Mouse (Mus musculus) layer of hippocampus, adult 9-11 months (tissue): Measurements from ENCODE around the gene Ank3.

Source experiments
- DNase-seq: peaks from one replicate; pipeline ENCODE4 v3.0.0; 2022

Ank3 gene

DNA sequence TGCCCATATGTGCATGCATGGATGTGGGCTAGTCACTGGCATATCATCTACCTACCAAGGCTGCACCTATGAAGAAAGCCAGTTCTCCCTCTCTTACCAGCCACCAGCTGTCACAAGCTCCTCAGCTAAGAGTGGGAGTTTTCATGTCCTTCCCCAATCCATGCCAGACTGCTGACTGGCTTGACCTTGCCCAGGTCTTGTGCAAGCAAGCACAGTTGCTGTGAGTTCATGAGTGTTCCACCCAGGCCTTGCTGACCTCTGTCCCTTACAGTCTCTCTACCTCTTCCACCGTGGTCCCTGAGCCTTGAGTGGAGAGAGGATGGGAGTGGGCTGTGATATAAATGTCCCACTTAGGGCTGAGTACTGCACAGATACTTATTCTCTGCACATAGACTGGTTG lies 287.8 kb downstream of the Ank3 start:
- no peak for DNase-seq

DNA sequence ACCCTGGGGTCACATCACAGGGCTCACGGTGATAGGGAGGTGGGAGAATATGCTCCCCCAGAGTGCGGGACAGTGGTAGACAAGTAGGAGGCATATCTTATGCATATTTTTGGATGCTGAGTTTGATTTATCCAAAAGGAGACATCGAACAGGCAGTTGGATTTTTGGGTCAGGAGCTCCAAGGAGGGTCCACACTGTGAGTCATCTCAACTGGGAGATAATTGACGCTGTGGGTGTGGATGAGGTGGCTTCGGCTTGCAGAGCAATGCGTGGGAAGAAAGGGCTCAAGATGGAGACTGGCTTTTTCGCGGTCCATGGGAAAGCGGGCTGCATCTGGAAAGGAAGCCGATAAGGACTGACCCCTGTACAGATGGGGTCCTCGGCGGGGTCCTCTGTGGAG lies 290.5 kb downstream of the Ank3 start:
- DNase-seq: no peak

DNA sequence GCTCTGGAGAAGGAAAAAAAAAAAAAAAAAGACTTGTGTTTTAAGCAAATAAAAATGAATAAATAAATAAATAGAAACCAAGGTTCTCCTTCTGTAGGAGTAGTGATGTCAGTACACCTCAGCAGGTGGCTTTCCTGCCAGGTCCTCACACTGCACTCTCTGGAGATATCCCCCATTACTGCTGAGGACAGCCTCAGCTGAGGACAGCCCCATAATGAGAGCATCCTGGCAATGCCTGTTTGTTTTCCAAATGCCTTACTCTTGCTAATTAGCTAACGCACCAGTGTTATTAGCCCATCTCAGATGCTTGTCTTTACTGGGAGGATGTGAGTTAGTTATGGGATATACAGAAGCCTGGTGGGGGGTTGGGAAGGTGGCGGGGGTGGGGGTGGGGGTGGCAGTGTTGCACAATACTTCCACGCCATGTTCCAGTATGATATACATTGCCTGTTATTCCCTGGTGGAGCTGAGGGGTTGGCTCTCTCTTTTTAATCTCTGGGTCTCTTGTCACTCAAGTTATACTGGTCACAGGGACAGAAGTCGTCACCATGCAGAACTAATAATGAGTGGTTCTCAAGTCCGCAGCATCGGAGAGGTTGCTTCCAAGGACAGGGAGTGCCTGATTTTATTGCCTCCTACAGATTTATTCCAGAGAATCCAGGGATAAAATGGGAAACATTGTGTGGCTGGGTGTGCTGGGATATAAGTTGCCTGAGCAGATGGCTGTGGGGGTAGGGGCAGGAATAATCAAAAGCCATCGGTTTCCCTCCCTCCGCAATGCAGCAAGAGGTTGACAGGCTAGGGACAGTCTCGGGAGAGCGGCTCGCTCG lies 291.8 kb downstream of the Ank3 start:
- DNase-seq: peak; percentile 72

DNA sequence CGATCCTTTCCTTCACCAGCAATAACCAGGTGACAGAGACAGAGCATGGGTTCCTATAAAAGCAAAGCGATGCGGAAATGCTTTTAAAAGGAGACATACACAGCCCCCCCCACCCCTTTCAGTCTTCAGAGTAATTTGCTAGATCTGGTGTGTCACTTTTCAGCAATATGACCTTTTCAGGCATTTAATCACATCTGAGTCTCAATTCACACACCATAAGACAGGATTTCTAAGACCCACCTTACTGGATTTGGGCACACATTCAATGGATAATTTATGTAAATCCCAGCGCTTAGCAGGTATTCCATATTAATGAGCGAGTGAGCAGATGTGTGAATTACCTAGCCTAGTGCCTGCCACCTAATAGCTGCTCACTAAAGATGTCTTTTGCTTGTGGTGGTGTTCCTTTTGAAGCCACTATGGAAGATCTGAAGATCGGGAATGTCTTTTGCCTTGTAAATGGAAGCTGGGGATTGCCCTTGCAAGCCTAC lies 292.4 kb downstream of the Ank3 start:
- DNase-seq: no peak

GRCm38 (mm10) chr10:69696019-69696418 lies 297.4 kb downstream of the Ank3 start:
- DNase-seq: no peak

- no peak for DNase-seq
These were observed 300.1 kb downstream of the Ank3 start for GRCm38 (mm10) chr10:69698699-69699098.

DNA sequence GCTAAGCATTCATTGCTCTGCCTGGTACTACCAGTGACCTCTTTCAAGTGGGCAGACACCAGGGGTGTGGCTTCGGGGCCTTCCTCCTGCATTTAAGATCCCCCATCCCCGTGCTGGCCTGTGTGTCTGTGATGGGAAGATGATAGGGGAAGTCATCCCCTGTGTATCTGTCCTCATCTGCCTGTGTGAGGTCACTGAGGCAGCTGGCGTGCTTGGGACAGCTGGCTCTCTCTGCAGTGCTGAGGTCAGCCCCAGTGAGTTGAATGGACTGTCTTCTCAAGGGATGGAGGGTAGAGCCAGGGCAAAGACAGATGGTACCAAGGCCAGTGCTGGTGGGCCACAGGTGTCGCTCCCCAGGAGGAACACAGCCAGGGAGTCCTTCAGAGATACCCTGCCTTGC lies 302.7 kb downstream of the Ank3 start:
- DNase-seq: peak; percentile 79

DNA sequence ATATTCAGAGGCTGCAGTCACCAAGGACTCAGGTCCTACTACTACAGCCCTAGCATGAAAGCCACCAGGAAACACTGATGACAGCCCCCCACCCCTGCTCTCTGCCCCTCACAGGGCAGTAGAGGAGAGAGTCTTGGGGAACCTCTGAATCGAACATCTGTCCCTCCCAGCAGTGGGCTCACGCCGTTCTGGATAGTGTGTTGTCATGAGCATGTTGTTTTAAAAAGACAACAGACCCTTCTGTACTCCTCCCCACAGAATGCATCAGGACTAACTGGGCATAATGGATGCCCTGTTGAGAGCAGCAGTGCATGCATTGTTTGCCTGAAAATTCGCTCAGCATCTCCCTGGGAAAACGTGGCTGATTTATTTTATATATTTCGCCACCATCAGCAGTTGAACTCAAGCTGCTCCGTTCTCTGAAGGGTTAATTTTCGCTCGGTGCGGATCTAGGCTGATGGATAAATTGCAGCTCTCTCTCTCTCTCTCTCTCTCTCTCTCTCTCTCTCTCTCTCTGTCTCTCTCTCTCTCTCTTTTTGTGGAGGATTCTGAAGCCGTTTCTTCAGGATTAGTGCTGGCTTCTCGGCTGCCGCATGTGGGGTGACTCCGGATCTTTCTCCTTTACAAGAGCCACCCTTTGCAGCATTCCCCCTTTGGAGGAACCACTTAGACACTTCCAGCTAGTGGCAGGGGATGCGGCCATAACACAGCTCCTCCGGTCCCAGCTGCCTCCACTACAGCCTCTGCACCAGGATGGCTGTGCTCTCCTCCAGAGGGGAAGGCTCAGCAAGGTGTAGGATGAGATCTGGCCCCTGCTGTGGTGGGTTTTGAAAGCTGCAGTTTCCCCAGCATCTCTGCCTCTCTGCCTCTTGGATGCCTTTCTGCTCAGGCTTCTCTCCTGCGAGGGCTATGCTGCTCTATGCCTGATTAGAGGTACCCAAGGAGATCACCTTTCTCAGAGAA lies 307.5 kb downstream of the Ank3 start:
- DNase-seq: peak; percentile 48

DNA sequence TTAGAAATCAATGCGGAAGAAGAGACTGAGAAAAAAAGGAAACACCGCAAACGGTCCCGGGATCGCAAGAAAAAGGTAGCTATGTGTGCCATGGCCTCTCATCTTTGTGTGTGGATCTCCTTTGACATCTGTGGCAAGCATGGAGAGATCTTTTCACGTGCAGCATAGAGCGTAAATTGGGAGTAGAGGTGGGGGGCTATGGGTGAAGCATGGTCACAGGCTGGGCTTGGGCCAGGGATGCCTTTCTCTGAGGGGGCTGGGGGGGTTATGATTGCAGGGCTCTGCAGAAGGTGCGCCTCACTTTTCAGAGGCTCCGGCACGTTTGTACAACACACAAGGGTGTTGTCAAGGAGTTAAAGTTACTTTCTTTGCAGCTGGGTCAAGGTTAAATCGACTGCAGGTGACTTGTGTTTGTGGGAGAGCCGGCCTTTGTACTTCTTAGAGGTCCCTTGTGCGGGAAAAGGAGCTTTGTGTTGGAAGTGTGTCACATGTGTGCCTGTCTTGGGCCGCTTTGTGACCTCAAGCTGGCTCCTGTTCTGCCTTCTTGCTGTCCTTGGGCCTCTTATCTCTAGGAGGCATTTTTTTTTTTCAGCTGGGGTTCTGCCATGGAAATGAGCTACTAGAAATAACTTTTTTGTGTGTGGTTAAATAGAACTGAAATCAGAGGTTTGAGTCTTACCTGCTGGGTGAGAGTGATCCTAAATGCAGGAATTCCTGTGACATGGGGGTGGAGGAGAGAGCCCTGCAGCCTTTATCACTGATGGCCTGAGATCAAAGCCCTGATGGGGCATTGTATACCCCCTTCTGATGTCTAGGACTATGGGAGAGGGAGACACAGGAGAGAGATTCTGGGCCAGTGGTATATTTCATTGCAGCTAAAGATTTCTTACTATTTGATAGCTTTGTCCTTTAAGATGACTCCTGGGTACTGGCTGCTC lies 308.5 kb downstream of the Ank3 start:
- DNase-seq: no peak

GRCm38 (mm10) chr10:69707844-69708550 lies 309.4 kb downstream of the Ank3 start:
- DNase-seq: no peak

DNA sequence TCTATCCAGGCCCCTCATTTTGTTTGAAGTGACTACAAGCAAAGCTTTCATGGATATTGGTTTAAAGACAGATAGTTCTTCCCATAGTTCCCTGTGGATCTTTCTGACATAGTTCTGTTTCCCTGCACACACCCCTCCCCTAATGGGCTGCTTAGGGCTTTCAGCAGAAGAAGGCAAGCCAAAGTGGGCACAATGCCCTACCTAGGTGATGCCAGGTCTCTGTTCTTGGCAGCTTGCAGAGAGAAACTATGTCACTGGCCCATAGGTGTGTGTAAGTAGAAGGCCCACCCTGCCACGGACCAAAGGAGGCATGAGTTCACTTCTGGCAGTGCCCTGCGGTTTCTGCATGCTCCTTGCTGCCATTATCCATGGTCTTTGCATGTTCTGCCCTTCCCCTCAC lies 311.1 kb downstream of the Ank3 start:
- DNase-seq: no peak

DNA sequence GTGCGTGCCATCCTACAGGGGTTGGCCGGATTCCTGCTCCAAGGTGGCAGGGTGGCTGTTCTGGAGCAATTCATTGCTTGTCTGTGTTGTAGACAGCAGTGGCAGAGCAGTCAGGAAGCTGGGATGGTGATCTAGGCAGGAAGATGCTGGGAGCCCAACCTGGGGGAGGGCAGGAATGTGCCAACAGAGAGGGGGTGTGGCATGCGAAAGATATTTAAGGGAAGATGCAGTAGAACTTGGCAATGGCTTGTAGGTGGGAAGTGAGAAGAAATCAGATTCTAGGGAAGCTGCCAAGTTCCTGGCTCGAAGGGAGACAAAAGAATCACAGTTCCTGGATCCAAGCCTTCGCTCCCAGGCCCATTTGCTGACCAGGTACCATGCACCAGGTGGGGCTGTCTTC lies 312.2 kb downstream of the Ank3 start:
- peak; percentile 81 for DNase-seq

- no peak for DNase-seq
These were observed 318.3 kb downstream of the Ank3 start for GRCm38 (mm10) chr10:69716907-69717306.

GRCm38 (mm10) chr10:69719421-69719820 lies 320.8 kb downstream of the Ank3 start:
- no peak for DNase-seq

DNA sequence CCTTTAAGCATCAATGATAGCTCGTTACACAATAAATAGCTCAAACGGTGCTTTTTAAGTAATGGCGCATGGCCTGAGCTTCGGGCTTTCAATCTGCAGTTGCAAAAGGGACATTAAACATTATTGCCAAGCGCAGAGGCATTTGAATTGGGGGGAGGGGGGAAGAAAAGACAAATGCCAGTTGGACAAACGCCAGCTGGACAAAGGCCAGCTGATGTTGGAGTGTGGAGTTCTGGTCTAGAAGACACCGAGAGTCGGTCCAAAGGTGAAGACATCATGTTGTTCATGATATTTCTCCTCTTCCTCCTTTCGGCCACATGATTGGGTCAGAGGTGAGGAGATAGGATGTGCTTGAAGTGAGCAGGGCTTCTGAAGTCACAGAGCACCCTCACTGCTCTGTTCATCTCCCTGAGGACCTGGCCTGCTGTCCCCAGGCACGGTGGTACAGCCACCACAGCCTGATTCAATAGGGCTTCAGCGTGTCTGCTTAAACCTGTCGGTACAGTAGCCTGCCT lies 321.4 kb downstream of the Ank3 start:
- no peak for DNase-seq

- no peak for DNase-seq
These were observed 321.9 kb downstream of the Ank3 start for GRCm38 (mm10) chr10:69720452-69720851.

DNA sequence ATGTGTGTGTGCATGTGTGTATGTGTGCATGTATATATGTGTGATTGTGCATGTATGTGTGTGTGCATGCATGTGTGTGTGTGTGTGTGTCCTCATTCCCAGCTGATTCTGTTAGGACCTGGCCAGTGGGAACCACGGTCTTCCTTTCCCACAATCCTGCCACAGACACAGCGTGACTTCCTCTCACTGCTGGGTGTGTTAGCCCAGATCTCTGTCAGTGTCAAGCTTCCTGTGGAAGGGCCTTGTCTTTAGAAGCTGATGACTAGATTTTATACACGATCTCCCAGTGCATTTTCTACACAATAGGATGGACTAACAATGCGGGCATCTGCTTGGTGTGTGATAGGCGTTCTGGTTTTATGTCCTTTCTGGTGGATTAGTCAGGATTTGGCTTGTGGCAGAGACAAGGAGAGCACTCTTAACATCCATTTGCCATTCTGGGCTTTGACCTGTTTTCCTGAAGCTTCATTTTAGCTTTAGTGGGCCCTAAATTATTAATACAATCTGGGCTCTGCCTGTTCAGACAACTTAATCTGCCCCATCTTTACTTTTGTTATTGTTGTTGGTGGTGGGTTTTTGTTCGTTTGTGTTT lies 322.4 kb downstream of the Ank3 start:
- DNase-seq: no peak

GRCm38 (mm10) chr10:69724159-69724558 lies 325.6 kb downstream of the Ank3 start:
- DNase-seq: no peak

GRCm38 (mm10) chr10:69725078-69725477 lies 326.5 kb downstream of the Ank3 start:
- no peak for DNase-seq

GRCm38 (mm10) chr10:69726265-69726664 lies 327.7 kb downstream of the Ank3 start:
- DNase-seq: no peak

GRCm38 (mm10) chr10:69726806-69727205 lies 328.2 kb downstream of the Ank3 start:
- DNase-seq: no peak
